Mouse (Mus musculus) liver, embryonic 14.5 days (tissue): ENCODE data around the gene Xpnpep1.

Experiments used
- CTCF ChIP-seq: IDR thresholded peaks from 2 replicates; pipeline ENCODE4 v1.5.1; 2016; ENCODE audit warnings: antibody characterized with exemption, low read depth, control low read depth
- EP300 ChIP-seq: IDR thresholded peaks from 2 replicates; pipeline ENCODE4 v1.6.1; 2016; ENCODE audit warnings: antibody characterized with exemption, low read depth

DNA sequence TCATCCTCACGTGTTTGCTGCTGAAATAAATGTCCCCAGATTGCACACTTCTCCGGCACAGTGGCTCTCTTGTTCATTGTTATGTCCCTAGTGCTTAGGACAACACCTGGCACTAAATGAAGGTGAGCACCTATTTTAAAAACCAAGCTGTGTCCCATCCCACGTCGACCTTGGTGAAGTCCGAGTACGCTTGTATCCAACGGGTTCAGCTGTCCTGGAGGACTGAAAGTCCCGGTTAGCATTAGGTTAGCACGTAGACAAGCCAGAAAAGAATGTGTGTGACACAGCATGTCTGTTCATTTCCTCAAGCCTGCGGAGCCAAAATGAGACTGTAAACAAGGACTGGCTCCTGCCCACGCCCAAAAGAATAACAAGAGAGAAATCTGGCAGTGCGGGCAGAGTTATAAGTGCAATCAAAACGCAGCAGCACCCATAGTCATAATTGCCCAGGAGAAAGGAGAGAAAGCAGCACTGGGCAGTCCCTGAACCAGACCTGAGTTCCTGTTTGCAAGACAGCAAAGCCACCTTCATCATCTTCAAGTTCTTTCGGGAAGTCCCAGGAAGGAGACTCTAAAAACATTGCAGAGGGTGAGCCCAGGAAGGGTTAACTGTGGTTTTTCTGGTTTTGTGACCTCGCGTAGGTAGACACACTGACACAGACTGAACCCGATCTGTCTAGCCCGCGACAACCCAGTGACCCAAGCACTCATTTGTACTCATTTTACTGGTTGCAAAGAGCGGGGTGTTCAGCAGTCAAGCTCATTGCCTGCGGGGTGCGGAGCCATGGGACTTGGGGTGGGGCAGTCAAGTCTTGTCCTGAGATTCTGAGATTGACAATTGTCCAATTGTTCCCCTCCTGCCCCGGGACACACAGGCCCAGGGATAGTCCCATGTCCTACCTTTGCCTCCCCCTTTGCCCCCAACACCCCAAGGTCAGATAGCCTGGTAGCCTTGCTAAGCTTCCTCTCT is at the start of gene Xpnpep1:
- TF ChIP-seq CTCF (no peak), EP300 (no peak)
